21 mouse cellular contexts compared by ENCODE assay signal in genomic region chr3:22438027-22438780, GRCm38 (mm10).
DNase-seq lines count a peak whose midpoint lies in the region; ATAC-seq lines count a peak whose summit lies in the region.
"Had no signal": no experiment of that assay in that cellular context is flagged by ENCODE, and none has a peak within 500 bp of the region (broad histone marks: within the 10 kb centered on the region; RNA-seq: fewer than 3 reads in every experiment).

No protein-coding gene starts in this region.

- H3K4me3 ChIP-seq in neural tube, embryonic 11.5 days (ENCODE audit: low read depth, low read length) = no peak overlapping the region
- H3K4me3 ChIP-seq: heart, embryonic 10.5 days; neural tube, embryonic 13.5 days had no signal

- no peak overlapping the region for H3K9ac ChIP-seq in neural tube, embryonic 11.5 days (ENCODE audit: low read length)
- H3K9ac ChIP-seq: forebrain, postnatal 0 days; neural tube, embryonic 13.5 days had no signal

- DNase-seq in frontal cortex, postnatal 25 days (ENCODE audit: low spot score in 2 of 2) = no peak
- peak; percentile 3 for DNase-seq in kidney, postnatal 14 days
- DNase-seq in kidney, adult 11 months = no peak
- peak; percentile 10 for DNase-seq in neural tube, embryonic 11.5 days (ENCODE audit: low spot score)
- no peak for DNase-seq in neural tube, embryonic 10.5 days (ENCODE audit: extremely low spot score, low spot score)
- DNase-seq in retina, postnatal 1 day = no peak
- DNase-seq: adrenal gland, postnatal 25 days; cerebellum, adult 9-11 months; embryo, embryonic 11 days; forebrain, postnatal 0 days; gastrocnemius, postnatal 10 days; heart, postnatal 14 days; liver; lung, adult 18-20 months; right cerebral cortex, adult 18-20 months; spleen, adult 18-20 months; thymus, postnatal 14 days had no signal

- peak; percentile 88 for ATAC-seq in frontal cortex, adult (ENCODE audit: low TSS enrichment)
- no peak for ATAC-seq in neural tube, embryonic 11.5 days (ENCODE audit: insufficient read depth, low FRiP score, low TSS enrichment)
- no peak for ATAC-seq in activated CD4-positive, CD25-positive, alpha-beta regulatory T cell, adult 4 months
- ATAC-seq: forebrain, postnatal 0 days had no signal

- H3K4me1 ChIP-seq in neural tube, embryonic 11.5 days (ENCODE audit: control insufficient read depth, insufficient read depth, low read length) = no peaks in the 10 kb centered on the region
- H3K4me1 ChIP-seq: heart, embryonic 10.5 days; neural tube, embryonic 13.5 days had no signal

- no peaks in the 10 kb centered on the region for H3K27me3 ChIP-seq in neural tube, embryonic 11.5 days (ENCODE audit: control insufficient read depth, insufficient read depth, low read length)
- H3K27me3 ChIP-seq: neural tube, embryonic 13.5 days had no signal

- no peak overlapping the region for H3K4me2 ChIP-seq in neural tube, embryonic 11.5 days (ENCODE audit: low read depth)
- H3K4me2 ChIP-seq: neural tube, embryonic 13.5 days had no signal

- 75% methylated on average over 9 of the region's 9 CpGs for WGBS in neural tube, embryonic 11.5 days

- no peaks in the 10 kb centered on the region for H3K9me3 ChIP-seq in neural tube, embryonic 11.5 days (ENCODE audit: control insufficient read depth, low read length)
- H3K9me3 ChIP-seq: heart, embryonic 10.5 days; neural tube, embryonic 13.5 days had no signal

- no peaks in the 10 kb centered on the region for H3K36me3 ChIP-seq in neural tube, embryonic 11.5 days (ENCODE audit: control insufficient read depth, insufficient read depth, low read length)
- H3K36me3 ChIP-seq: heart, embryonic 10.5 days; neural tube, embryonic 13.5 days had no signal

- H3K27ac ChIP-seq in neural tube, embryonic 11.5 days (ENCODE audit: low read depth, low read length) = no peak overlapping the region
- H3K27ac ChIP-seq: heart, embryonic 10.5 days; neural tube, embryonic 13.5 days had no signal

Comparison
In these comparisons a context has a peak if more than half of its experiments do, and no peak if none do; other contexts are left out.
1. DNase-seq: peak in kidney, postnatal 14 days (single experiment) and neural tube, embryonic 11.5 days (single experiment); none in frontal cortex, postnatal 25 days (0 of 2), kidney, adult 11 months (single experiment), neural tube, embryonic 10.5 days (single experiment) and retina, postnatal 1 day (single experiment).